Mouse (Mus musculus): ENCODE results near the gene Krt39. TPM values are rescaled to one million over a fixed set of nuclear protein-coding genes. Genes with fewer than 3 reads are reported as not detected.

The Krt39 gene
- total RNA-seq (2021) = not detected

DNA sequence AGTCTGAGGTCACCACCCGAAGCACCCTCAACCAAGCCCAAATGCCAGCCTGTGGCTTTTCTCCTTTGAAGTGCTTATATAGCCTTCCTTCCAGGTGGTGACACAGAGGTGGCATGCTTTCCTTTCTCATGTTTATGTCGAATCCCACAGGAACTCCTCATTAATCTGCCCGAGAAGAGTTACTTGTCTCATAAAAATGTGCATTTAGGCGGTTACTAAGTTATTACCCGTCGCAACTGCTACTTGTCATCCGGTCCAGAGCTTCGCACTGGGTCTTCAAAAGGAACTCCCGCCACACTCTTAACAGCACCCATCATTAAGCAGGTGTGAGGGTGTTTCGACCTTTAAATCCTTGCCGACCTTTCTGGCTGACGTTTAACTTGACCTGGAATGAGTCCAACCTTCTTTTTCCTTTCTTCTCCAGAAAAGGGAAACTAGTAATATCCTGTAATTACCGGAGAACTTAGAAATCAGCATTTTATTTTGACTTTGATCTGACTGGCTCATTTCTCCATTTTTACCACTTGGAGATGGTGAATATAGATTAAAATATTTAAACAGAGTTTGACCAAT, at the start of gene Krt39:
TSS of gene Krt39 (minus strand) at position 51 of the 573 bp plus-strand sequence.
- DNase-seq (ENCODE audit: extremely low spot score in 1 of 2, low spot score in 1 of 2) = no peak

GRCm38 (mm10) chr11:99566530-99566929, 45.4 kb upstream of the Krt39 start, which contains the start of gene Krtap3-1:
TSS of gene Krtap3-1 (minus strand) at chr11:99566630.
- DNase-seq (ENCODE audit: extremely low spot score in 1 of 2, low spot score in 1 of 2) = no peak

GRCm38 (mm10) chr11:99562580-99562979, 41.4 kb upstream of the Krt39 start:
- DNase-seq (ENCODE audit: extremely low spot score in 1 of 2, low spot score in 1 of 2) = no peak

- DNase-seq (ENCODE audit: extremely low spot score in 1 of 2, low spot score in 1 of 2) = no peak
Observed at GRCm38 (mm10) chr11:99559366-99559765, 38.2 kb upstream of the Krt39 start, which contains the start of gene Gm11939. TSS of gene Gm11939 (minus strand) at chr11:99559466.

GRCm38 (mm10) chr11:99557976-99558745, 37.0 kb upstream of the Krt39 start:
- no peak for DNase-seq (ENCODE audit: extremely low spot score in 1 of 2, low spot score in 1 of 2)

- no peak for DNase-seq (ENCODE audit: extremely low spot score in 1 of 2, low spot score in 1 of 2)
Observed at GRCm38 (mm10) chr11:99556753-99557152, 35.6 kb upstream of the Krt39 start, which contains the start of gene Krtap3-2. TSS of gene Krtap3-2 (minus strand) at chr11:99556853.

DNA sequence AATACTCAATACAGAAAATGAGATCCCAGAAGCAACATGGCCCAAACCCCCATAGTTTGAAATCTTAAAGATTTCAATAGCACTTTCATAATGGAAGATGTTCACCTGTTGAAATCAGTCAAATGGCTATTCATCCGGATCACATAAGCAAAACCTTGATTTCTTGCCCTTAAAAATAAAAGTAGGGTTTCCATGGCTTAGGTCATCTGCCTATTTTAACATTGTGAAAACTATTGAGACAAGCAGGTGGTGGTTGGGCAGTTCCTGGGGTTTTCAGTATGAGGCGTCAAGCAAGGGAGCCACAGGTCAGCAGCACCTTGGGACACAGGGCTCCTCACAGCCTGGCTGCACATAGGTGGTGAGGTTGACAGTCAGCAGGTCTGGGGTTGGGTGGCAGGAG, 35.1 kb upstream of the Krt39 start:
- no peak for DNase-seq (ENCODE audit: extremely low spot score in 1 of 2, low spot score in 1 of 2)

DNA sequence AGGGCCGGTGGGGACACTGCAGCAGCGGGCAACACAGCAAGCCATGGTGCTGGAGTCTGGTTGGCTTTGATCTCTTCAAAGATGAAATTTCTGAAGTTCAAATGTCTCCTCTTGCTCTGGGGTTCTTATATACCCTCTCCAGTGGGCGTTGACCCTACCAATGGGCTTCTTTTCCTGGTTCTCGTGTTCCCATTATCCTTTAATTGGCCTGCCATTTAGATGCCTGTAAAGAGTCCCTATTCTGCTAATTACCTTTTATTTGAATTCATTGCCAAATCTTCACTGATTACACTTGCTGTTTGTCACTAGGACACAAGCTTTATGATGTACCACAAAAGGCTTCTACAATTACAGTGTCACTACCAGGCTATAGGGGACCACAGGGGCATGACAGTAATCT, 29.6 kb upstream of the Krt39 start, which contains the start of gene Krtap3-3:
TSS of gene Krtap3-3 (minus strand) at position 101 of the 400 bp plus-strand sequence.
- no peak for DNase-seq (ENCODE audit: extremely low spot score in 1 of 2, low spot score in 1 of 2)

GRCm38 (mm10) chr11:99547892-99548291, 26.8 kb upstream of the Krt39 start:
- no peak for DNase-seq (ENCODE audit: extremely low spot score in 1 of 2, low spot score in 1 of 2)

- DNase-seq (ENCODE audit: extremely low spot score in 1 of 2, low spot score in 1 of 2) = peak; percentile 9 to 46
Observed at GRCm38 (mm10) chr11:99539721-99540120, 18.6 kb upstream of the Krt39 start.

GRCm38 (mm10) chr11:99514098-99514497, 7.0 kb downstream of the Krt39 start:
- no peak for DNase-seq (ENCODE audit: extremely low spot score in 1 of 2, low spot score in 1 of 2)

GRCm38 (mm10) chr11:99500095-99500805, 20.9 kb downstream of the Krt39 start:
- no peak for DNase-seq (ENCODE audit: extremely low spot score in 1 of 2, low spot score in 1 of 2)

GRCm38 (mm10) chr11:99496460-99496859, 24.7 kb downstream of the Krt39 start:
- DNase-seq (ENCODE audit: extremely low spot score in 1 of 2, low spot score in 1 of 2) = no peak

DNA sequence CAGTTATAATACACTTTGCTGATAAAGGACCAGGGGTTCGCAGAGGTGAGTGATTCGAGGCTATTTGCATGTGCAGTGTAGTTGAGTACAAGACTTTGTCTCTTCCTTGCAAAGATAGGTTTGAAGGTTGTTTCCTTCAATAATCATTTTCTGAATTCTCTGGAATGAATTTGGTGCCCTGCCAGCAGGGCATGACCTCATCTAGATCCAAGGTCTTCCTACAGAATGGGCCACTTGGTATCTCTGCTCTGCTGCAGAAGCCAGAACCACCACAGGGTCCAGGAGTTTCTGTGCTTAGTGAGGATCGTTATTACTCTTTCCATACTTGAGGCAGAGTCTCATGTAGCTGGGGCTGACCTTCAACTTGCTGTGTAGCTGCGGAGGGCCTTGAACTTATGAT, 26.4 kb downstream of the Krt39 start:
- no peak for DNase-seq (ENCODE audit: extremely low spot score in 1 of 2, low spot score in 1 of 2)

DNA sequence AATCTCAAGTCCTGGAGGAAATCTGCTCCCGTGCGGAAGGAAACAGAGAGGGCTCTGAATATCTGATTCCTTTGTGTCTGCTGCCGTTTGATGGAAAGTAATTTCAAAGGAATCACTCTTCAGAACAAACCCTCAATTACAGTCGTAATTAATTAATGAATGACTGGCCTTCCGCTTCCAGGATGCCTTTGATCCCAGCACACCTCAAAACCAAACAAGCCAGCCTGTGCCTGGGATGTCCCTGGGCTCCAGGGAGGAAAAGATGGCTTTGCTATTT, 27.6 kb downstream of the Krt39 start:
- no peak for DNase-seq (ENCODE audit: extremely low spot score in 1 of 2, low spot score in 1 of 2)

DNA sequence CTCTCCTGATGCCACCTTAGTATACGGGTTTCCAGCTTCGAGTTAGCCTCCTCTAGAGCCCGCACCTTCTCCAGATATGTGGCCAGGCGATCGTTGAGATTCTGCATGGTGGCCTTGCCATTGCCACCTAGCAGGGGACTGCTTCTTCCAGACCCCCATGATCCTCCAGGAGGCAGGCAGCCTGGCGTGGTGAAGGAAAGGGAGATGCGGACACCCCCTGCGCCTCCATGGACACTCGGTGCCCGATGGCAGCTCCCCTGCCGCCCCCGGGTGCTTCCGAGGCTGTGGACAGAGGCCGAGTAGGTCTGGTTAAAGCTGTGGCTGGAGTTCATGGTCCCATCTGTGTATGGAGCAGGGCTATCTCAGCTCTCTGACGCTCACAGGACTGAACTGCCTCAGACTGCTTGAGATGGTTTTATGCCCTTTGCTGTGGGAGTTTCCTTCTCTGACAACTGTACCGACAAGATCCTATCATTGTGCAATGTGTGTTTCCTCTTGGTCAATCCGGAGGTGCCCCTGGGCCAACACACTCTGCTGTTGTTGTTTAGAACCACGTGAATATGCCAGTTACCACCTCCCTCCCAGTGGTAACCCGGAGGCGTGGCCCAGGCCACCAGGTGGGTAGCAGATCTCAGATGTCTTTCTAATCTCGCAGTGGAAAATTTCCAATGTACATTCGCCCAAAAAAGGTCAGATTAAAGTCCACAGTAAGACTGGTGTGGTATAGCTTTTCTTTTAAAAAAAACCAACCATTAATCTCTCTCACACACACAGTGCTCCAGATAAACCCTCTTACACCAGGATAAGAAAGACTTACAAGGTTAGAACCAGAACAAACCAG, 28.2 kb downstream of the Krt39 start, which contains the start of gene Krt23:
TSS of gene Krt23 (minus strand) at position 405 of the 841 bp plus-strand sequence.
- DNase-seq (ENCODE audit: extremely low spot score in 1 of 2, low spot score in 1 of 2) = no peak

- DNase-seq (ENCODE audit: extremely low spot score in 1 of 2, low spot score in 1 of 2) = no peak
Observed at GRCm38 (mm10) chr11:99491040-99491439, 30.1 kb downstream of the Krt39 start.

DNA sequence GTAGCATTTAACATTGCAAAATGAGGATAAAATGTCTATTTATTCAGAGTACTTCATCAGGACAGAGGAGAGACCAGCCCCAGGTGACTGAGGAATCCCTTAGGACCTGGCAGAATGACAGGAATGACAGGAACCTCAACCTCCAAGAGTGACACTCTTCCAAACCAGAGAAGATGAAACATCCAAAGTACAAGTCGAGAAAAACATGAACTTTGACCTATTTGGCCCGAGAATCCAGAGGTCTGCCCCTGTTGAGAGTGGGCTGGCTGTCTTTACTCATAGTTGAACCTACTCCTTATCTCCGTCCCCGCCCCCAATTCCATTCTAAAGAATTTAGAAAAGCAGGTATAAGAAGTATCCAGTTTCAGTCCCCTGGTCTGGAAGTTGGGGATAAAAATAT, 30.5 kb downstream of the Krt39 start:
- DNase-seq (ENCODE audit: extremely low spot score in 1 of 2, low spot score in 1 of 2) = no peak

- no peak for DNase-seq (ENCODE audit: extremely low spot score in 1 of 2, low spot score in 1 of 2)
Observed at GRCm38 (mm10) chr11:99489233-99489632, 31.9 kb downstream of the Krt39 start.

GRCm38 (mm10) chr11:99474981-99475380, 46.2 kb downstream of the Krt39 start:
- no peak for DNase-seq (ENCODE audit: extremely low spot score in 1 of 2, low spot score in 1 of 2)

Data from layer of hippocampus, postnatal 25 days (tissue).